ENCODE assay signal across 26 mouse cellular contexts in the genomic region with DNA sequence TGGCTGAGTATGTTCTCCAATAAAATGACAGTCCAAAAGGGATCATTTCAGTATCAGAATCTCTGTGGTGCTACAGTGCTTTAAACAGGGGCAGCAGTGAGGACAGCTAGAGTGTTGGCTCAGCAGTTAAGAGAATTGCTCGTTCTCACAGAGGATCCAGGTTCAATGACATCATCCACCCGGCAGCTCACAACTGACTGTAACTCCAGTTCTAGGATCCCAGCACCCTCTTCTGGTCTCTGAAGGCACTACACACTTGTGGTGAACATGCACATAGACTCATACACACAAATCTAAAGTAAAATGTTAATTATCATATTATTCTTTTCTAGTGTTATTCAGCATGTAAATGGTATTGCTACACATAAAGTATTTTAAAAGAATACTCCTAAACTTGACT. TPM values are rescaled to one million over a fixed set of nuclear protein-coding genes. Genes with fewer than 3 reads are reported as not detected.
A peak's percentile ranks its signal among the peaks of the same experiment; 100 is the strongest.
DNase-seq lines count a peak whose midpoint lies in the region; ATAC-seq and TF ChIP-seq lines count a peak whose summit lies in the region.
"Had no signal": no experiment of that assay in that cellular context is flagged by ENCODE, and none has a peak within 500 bp of the region (broad histone marks: within the 10 kb centered on the region; RNA-seq: fewer than 3 reads in every experiment).

No protein-coding gene starts in this region.

- CTCF ChIA-PET in Patski (lab: Charles Lee) = no interaction called here

- no peaks in the 10 kb centered on the region for H3K36me3 ChIP-seq in E14TG2a.4 (ENCODE audit: insufficient read depth, low read length)
- H3K36me3 ChIP-seq: forebrain, embryonic 10.5 days; heart, embryonic 12.5 days; heart, embryonic 15.5 days; hindbrain, embryonic 10.5 days; hindbrain, embryonic 13.5 days; intestine, embryonic 15.5 days had no signal

- H3K4me3 ChIP-seq in layer of hippocampus, adult 2 months = no peak overlapping the region
- no peak overlapping the region for H3K4me3 ChIP-seq in E14TG2a.4 (replicated peaks; ENCODE audit: low read length)
- H3K4me3 ChIP-seq: forebrain, embryonic 10.5 days; forebrain, embryonic 13.5 days; heart, embryonic 12.5 days; heart, embryonic 15.5 days; hindbrain, embryonic 10.5 days; hindbrain, embryonic 13.5 days; intestine, embryonic 15.5 days had no signal

- ATAC-seq in Patski = no peak
- ATAC-seq: activated CD4-positive, CD25-positive, alpha-beta regulatory T cell, adult 4 months; forebrain, embryonic 13.5 days; forebrain, embryonic 16.5 days; hindbrain, embryonic 16.5 days; intestine, embryonic 15.5 days had no signal

- H3K27ac ChIP-seq in layer of hippocampus, adult 2 months = no peak overlapping the region
- H3K27ac ChIP-seq: forebrain, embryonic 10.5 days; forebrain, embryonic 13.5 days; heart, embryonic 15.5 days; hindbrain, embryonic 10.5 days; hindbrain, embryonic 13.5 days; intestine, embryonic 15.5 days had no signal

- H3K27me3 ChIP-seq in E14TG2a.4 (ENCODE audit: insufficient read depth, low read length) (peaks cover 11% of the 10 kb centered on the region; the same call in 1 of the 2 replicates), Patski (peaks cover 29% of the 10 kb centered on the region)
- H3K27me3 ChIP-seq: forebrain, embryonic 13.5 days; hindbrain, embryonic 13.5 days; intestine, embryonic 15.5 days had no signal

- H3K4me1 ChIP-seq in E14TG2a.4 (replicated peaks; ENCODE audit: low read depth, low read length) = no peaks in the 10 kb centered on the region
- H3K4me1 ChIP-seq: hindbrain, embryonic 10.5 days had no signal

- no peaks in the 10 kb centered on the region for H3K9me3 ChIP-seq in E14TG2a.4 (ENCODE audit: low read length)
- H3K9me3 ChIP-seq: forebrain, embryonic 13.5 days; heart, embryonic 15.5 days; hindbrain, embryonic 10.5 days; hindbrain, embryonic 13.5 days; intestine, embryonic 15.5 days had no signal

- POLR2A ChIA-PET in Patski (lab: Charles Lee) = no interaction called here

- in situ Hi-C loops in Patski (cut with MboI; ENCODE audit: low pct_unique_long_range_greater_than_20kb) = no loop called here

- no peak for DNase-seq in layer of hippocampus, adult 2 months (ENCODE audit: low spot score in 2 of 2)
- no peak for DNase-seq in layer of hippocampus, adult 8-10 months (ENCODE audit: low spot score in 2 of 2)
- no peak for DNase-seq in Patski (ENCODE audit: low read depth, low spot score)
- no peak for DNase-seq in retina, embryonic 14.5 days (ENCODE audit: low spot score)
- DNase-seq in heart, adult 18-20 months = no peak
- DNase-seq: adrenal gland, adult 8-10 months; adrenal gland, postnatal 25 days; B cell, adult 2 months; cerebellum, adult 11-12 months; cerebellum, adult 9-10 months; cerebellum, postnatal 14 days; gastrocnemius, postnatal 14 days; heart, adult 11 months; heart, postnatal 10 days; heart, postnatal 36 days had no signal

- TF ChIP-seq CTCF in layer of hippocampus, adult 2 months (conservative IDR thresholded peaks at IDR 0.05) = 0 out of 2 replicates have a peak, but pooled peaks have one; percentile 5
- TF ChIP-seq CTCF in E14TG2a.4 (conservative IDR thresholded peaks at IDR 0.05; ENCODE audit: low read length) = peak; percentile 48
- peak; percentile 29 for TF ChIP-seq CTCF in Patski (IDR thresholded peaks at IDR 0.05)

RNA-seq across cellular contexts. Expression of gene Mocs1, which starts 40.4 kb away (rescaled TPM):
- 10 to 100 TPM; 15.0 to 19.9 TPM for total RNA-seq in layer of hippocampus, adult 2 months (2021)
- total RNA-seq in layer of hippocampus, adult 8-10 months (2022) = 10 to 100 TPM; 14.6 to 19.1 (median 17.0) TPM
- polyA plus RNA-seq in Patski (2021) = 33.9 TPM
- total RNA-seq in heart, adult 18-20 months (2021) = 10 to 100 TPM; 19.9 to 24.0 TPM
